Mouse (Mus musculus) E14TG2a.4 (cell line): ENCODE results near the gene Rnf24.

ENCODE experiments used
- CTCF ChIP-seq: conservative IDR thresholded peaks from 2 replicates; pipeline ENCODE4 v1.5.1; 2014; ENCODE audit warnings: low read length
- POU5F1 ChIP-seq: IDR thresholded peaks from 2 replicates; pipeline ENCODE4 v1.6.1; 2014; ENCODE audit warnings: low read length, borderline replicate concordance

- TF ChIP-seq CTCF: no peak
- no peak for TF ChIP-seq POU5F1
Measured at GRCm38 (mm10) chr2:131301635-131302034, 51.1 kb downstream of the Rnf24 start.
